Mouse (Mus musculus): ENCODE measurements around the gene Zzef1.

- TF ChIP-seq GABPA (IDR thresholded peaks at IDR 0.05; ENCODE audit: insufficient replicate concordance, low read depth, low read length) (no peak), CTCF (conservative IDR thresholded peaks at IDR 0.05 in 1 of 2, IDR thresholded peaks at IDR 0.05 in 1 of 2; ENCODE audit: low read depth in 2 of 2, low read length in 2 of 2) (no peak)
These were observed 150.6 kb downstream of the Zzef1 start for GRCm38 (mm10) chr11:72946560-72947119.

Measured in CH12.LX (cell line).